Comparison of ENCODE assay signal across 15 mouse cellular contexts in the genomic region with DNA sequence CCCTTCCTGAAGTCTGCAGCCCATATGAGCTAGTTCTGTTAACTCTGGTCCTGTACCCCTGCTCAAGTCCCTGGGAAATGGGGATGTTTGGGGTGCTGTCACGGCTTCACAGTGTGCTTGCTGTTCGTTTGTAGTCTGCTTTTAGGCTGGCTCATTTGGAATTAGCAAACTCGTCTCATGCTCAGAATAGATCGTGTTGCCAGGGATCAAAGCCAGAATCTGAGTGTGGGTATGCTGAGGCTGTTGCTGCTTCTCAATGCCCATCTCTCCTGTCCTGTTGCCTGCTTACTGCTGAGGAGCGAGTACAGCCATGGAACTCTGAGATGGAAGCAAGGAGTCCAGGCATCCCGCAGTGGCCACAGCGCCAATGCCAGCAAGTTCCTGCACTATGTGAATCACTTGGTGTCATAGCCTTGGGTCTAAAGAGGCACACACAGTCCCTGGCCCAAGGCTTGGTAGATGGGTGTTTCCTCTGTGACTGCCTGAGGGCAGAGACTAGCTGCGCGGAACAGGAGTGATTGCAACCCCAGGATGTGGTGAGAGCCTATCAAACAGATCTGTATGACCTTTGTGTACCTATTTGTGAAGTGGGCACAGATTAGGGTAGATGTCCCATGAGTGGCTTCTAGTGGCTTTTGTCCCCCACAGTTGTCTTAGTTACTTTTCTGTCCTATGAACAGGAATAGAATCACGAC. TPM values are rescaled to one million over a fixed set of nuclear protein-coding genes. Genes with fewer than 3 reads are reported as not detected.
DNase-seq lines count a peak whose midpoint lies in the region; ATAC-seq and TF ChIP-seq lines count a peak whose summit lies in the region.
"Had no signal": no experiment of that assay in that cellular context is flagged by ENCODE, and none has a peak within 500 bp of the region (broad histone marks: within the 10 kb centered on the region; RNA-seq: fewer than 3 reads in every experiment).

No protein-coding gene starts in this region.

- no peaks in the 10 kb centered on the region for H3K9me3 ChIP-seq in forebrain, postnatal 0 days (ENCODE audit: low read length)
- peaks cover 11% of the 10 kb centered on the region; the same call in 1 of the 2 replicates for H3K9me3 ChIP-seq in forebrain, embryonic 10.5 days
- 0 out of 2 replicates have a peak, but pooled peaks cover 7% of the 10 kb centered on the region for H3K9me3 ChIP-seq in midbrain, embryonic 10.5 days (replicated peaks)
- H3K9me3 ChIP-seq in midbrain, embryonic 15.5 days, result no peaks in the 10 kb centered on the region
- H3K9me3 ChIP-seq: forebrain, embryonic 15.5 days; heart, embryonic 13.5 days had no signal

- H3K27ac ChIP-seq in forebrain, postnatal 0 days (ENCODE audit: low read depth, low read length), result 0 out of 2 replicates have a peak overlapping the region, but pooled peaks have one; percentile 54
- no peak overlapping the region for H3K27ac ChIP-seq in forebrain, embryonic 10.5 days
- peak overlapping the region; percentile 68; the same call in 1 of the 2 replicates for H3K27ac ChIP-seq in midbrain, embryonic 10.5 days (replicated peaks)
- H3K27ac ChIP-seq in midbrain, embryonic 15.5 days, result no peak overlapping the region
- H3K27ac ChIP-seq: heart, embryonic 13.5 days had no signal

- no peak for TF ChIP-seq CTCF in forebrain, postnatal 0 days (IDR thresholded peaks at IDR 0.05; ENCODE audit: low read depth)

- no peak overlapping the region for H3K4me2 ChIP-seq in forebrain, postnatal 0 days (ENCODE audit: low read depth)
- H3K4me2 ChIP-seq in midbrain, embryonic 15.5 days, result no peak overlapping the region
- H3K4me2 ChIP-seq: forebrain, embryonic 15.5 days; heart, embryonic 13.5 days had no signal

- no peak overlapping the region for H3K9ac ChIP-seq in forebrain, postnatal 0 days
- no peak overlapping the region for H3K9ac ChIP-seq in midbrain, embryonic 15.5 days
- H3K9ac ChIP-seq: forebrain, embryonic 15.5 days; heart, embryonic 13.5 days had no signal

- H3K36me3 ChIP-seq in forebrain, postnatal 0 days (ENCODE audit: insufficient read depth), result no peaks in the 10 kb centered on the region
- H3K36me3 ChIP-seq in forebrain, embryonic 10.5 days (replicated peaks), result peaks cover 37% of the 10 kb centered on the region
- H3K36me3 ChIP-seq in midbrain, embryonic 10.5 days, result peaks cover 24% of the 10 kb centered on the region
- no peaks in the 10 kb centered on the region for H3K36me3 ChIP-seq in midbrain, embryonic 15.5 days (replicated peaks)
- H3K36me3 ChIP-seq: forebrain, embryonic 15.5 days had no signal

- ATAC-seq in forebrain, postnatal 0 days, result peak; percentile 46
- ATAC-seq in midbrain, embryonic 15.5 days (replicated peaks), result no peak
- ATAC-seq in activated CD4-positive, CD25-positive, alpha-beta regulatory T cell, adult 4 months, result peak; percentile 53
- peak; percentile 44 for ATAC-seq in monocyte, adult 5-6 weeks (replicated peaks; ENCODE audit: insufficient number of reproducible peaks, low FRiP score, low TSS enrichment, poor library complexity, severe bottlenecking)
- ATAC-seq: forebrain, embryonic 15.5 days; intestine, embryonic 16.5 days had no signal

- no peak overlapping the region for H3K4me3 ChIP-seq in forebrain, postnatal 0 days (ENCODE audit: low read depth, low read length)
- H3K4me3 ChIP-seq in forebrain, embryonic 10.5 days, result no peak overlapping the region
- H3K4me3 ChIP-seq in midbrain, embryonic 10.5 days, result no peak overlapping the region
- no peak overlapping the region for H3K4me3 ChIP-seq in midbrain, embryonic 15.5 days
- H3K4me3 ChIP-seq: forebrain, embryonic 15.5 days; heart, embryonic 13.5 days had no signal

- WGBS in forebrain, postnatal 0 days, result 69% methylated on average over 10 of the region's 10 CpGs
- WGBS in forebrain, embryonic 10.5 days, result 94% methylated on average over 10 of the region's 10 CpGs
- WGBS in midbrain, embryonic 10.5 days, result 95% methylated on average over 10 of the region's 10 CpGs
- WGBS in midbrain, embryonic 15.5 days, result 90% methylated on average over 10 of the region's 10 CpGs

- peak; percentile 70 for DNase-seq in forebrain, postnatal 0 days
- no peak for DNase-seq in forebrain, embryonic 10.5 days (ENCODE audit: extremely low spot score, low spot score)
- DNase-seq in midbrain, embryonic 10.5 days (ENCODE audit: low spot score), result no peak
- DNase-seq in kidney, adult 9 months, result no peak
- no peak for DNase-seq in adipocyte (ENCODE audit: low spot score)
- DNase-seq: cerebellum, adult 11 months; gastrocnemius, postnatal 14 days; kidney, postnatal 25 days; liver had no signal

- peaks cover 19% of the 10 kb centered on the region; the same call in 1 of the 2 replicates for H3K4me1 ChIP-seq in forebrain, postnatal 0 days (ENCODE audit: insufficient read depth)
- peaks cover 47% of the 10 kb centered on the region for H3K4me1 ChIP-seq in forebrain, embryonic 10.5 days
- peaks cover 75% of the 10 kb centered on the region for H3K4me1 ChIP-seq in midbrain, embryonic 10.5 days
- H3K4me1 ChIP-seq in midbrain, embryonic 15.5 days, result peaks cover 29% of the 10 kb centered on the region

- H3K27me3 ChIP-seq in forebrain, postnatal 0 days (ENCODE audit: insufficient read depth, low read length), result no peaks in the 10 kb centered on the region
- H3K27me3 ChIP-seq in forebrain, embryonic 10.5 days (ENCODE audit: poor library complexity, severe bottlenecking), result no peaks in the 10 kb centered on the region
- no peaks in the 10 kb centered on the region for H3K27me3 ChIP-seq in midbrain, embryonic 10.5 days (ENCODE audit: low read depth, poor library complexity, severe bottlenecking)
- no peaks in the 10 kb centered on the region for H3K27me3 ChIP-seq in midbrain, embryonic 15.5 days (replicated peaks)
- H3K27me3 ChIP-seq: forebrain, embryonic 15.5 days; heart, embryonic 13.5 days had no signal

RNA-seq across cellular contexts. Expression of a gene that starts 44.3 kb away (rescaled TPM):
- 55.4 and 55.5 TPM in 2 replicates for total RNA-seq in forebrain, postnatal 0 days (2014; rRNA removed)
- polyA plus RNA-seq in forebrain, postnatal 0 days (2015; fragmentation: Nextera tagmentation; extraction: Ambion mirVana), result 58.2 and 63.1 TPM in 2 replicates
- polyA plus RNA-seq in forebrain, embryonic 10.5 days (2016; fragmentation: Nextera tagmentation; extraction: Ambion mirVana), result 40.7 and 40.9 TPM in 2 replicates
- polyA plus RNA-seq in midbrain, embryonic 10.5 days (2016; fragmentation: Nextera tagmentation; extraction: Ambion mirVana), result 35.3 and 47.5 TPM in 2 replicates
- polyA plus RNA-seq in midbrain, embryonic 15.5 days (2015; fragmentation: Nextera tagmentation; extraction: Ambion mirVana), result 67.4 and 78.1 TPM in 2 replicates
- polyA plus RNA-seq in activated CD4-positive, CD25-positive, alpha-beta regulatory T cell, adult 4 months (2017; shearing (Covaris generic)), result 10 to 100 TPM; 18.2 to 20.1 TPM
- 39.5 to 77.2 TPM (median 42.9 TPM) in 3 replicates for total RNA-seq in monocyte, adult 5-6 weeks (2017)

Comparison
In these comparisons a context has a peak if more than half of its experiments do, and no peak if none do; other contexts are left out.
1. H3K27ac ChIP-seq: peak in forebrain, postnatal 0 days (single experiment) and midbrain, embryonic 10.5 days (single experiment); none in forebrain, embryonic 10.5 days (single experiment) and midbrain, embryonic 15.5 days (single experiment).